Mouse (Mus musculus) gastrocnemius, postnatal 36 days (tissue): ENCODE measurements around the gene Kcnq1. TPM values are rescaled to one million over a fixed set of nuclear protein-coding genes. Genes with fewer than 3 reads are reported as not detected.

Source experiments
- DNase-seq, 2 experiments: peaks; one replicate each; pipeline ENCODE4 v3.0.0; 2022
- intact Hi-C: fragments of 180-260 bp; cut with DNase I; formaldehyde crosslinking; loops from one replicate; pipeline ENCODE4 v1.15.1; 2025
- total RNA-seq, 2 experiments: library from RNA; stranded (reverse); gene quantifications; 2 replicates each; pipeline ENCODE4 v1.2.3; 2021

Kcnq1 gene
- total RNA-seq, 2 experiments from 2014 or later, result 0.31 to 0.69 TPM

GRCm38 (mm10) chr7:143123876-143124669, 17.9 kb downstream of the Kcnq1 start:
- DNase-seq, result peak; percentile 55 to 58
- intact Hi-C loops, result no loop called here

- intact Hi-C loops, result no loop called here
- no peak for DNase-seq
These were observed 18.7 kb downstream of the Kcnq1 start for GRCm38 (mm10) chr7:143124902-143125301.

GRCm38 (mm10) chr7:143132815-143133214, 26.7 kb downstream of the Kcnq1 start:
- no peak for DNase-seq
- intact Hi-C loops, result no loop called here

- intact Hi-C loops, result loop anchor here (5.0 kb wide), 1 partner anchor 129 kb away; the partner anchor contains the start of gene Tspan32
- DNase-seq, result no peak
These were observed 30.0 kb downstream of the Kcnq1 start for GRCm38 (mm10) chr7:143136125-143136524.

- DNase-seq, result no peak
- intact Hi-C loops, result loop anchor here (5.0 kb wide), 1 partner anchor 129 kb away; the partner anchor contains the start of gene Tspan32
These were observed 30.4 kb downstream of the Kcnq1 start for GRCm38 (mm10) chr7:143136561-143136960.

- intact Hi-C loops, result loop anchor here (1.0 to 5.0 kb wide), 2 partner anchors 43 to 131 kb away; partner anchors contain the start of gene Tspan32
These were observed 32.6 kb downstream of the Kcnq1 start for GRCm38 (mm10) chr7:143138789-143139188.

GRCm38 (mm10) chr7:143139932-143140331, 33.8 kb downstream of the Kcnq1 start:
- intact Hi-C loops, result loop anchor here (5.0 kb wide), 1 partner anchor 133 kb away; the partner anchor contains the start of gene Tspan32
- no peak for DNase-seq

More at GRCm38 (mm10) chr7:143138789-143139188, 32.6 kb downstream of the Kcnq1 start:
- peak; percentile 49 to 61 for DNase-seq

GRCm38 (mm10) chr7:143142680-143143079, 36.5 kb downstream of the Kcnq1 start:
- no peak for DNase-seq
- intact Hi-C loops, result no loop called here

- intact Hi-C loops, result no loop called here
- no peak for DNase-seq
These were observed 40.9 kb downstream of the Kcnq1 start for GRCm38 (mm10) chr7:143147015-143147414.

- intact Hi-C loops, result loop anchor here (2.0 kb wide), 1 partner anchor 56 kb away; the partner anchor contains the start of gene Trpm5
- no peak for DNase-seq
These were observed 45.0 kb downstream of the Kcnq1 start for GRCm38 (mm10) chr7:143151171-143151570.

GRCm38 (mm10) chr7:143152350-143152749, 46.2 kb downstream of the Kcnq1 start:
- intact Hi-C loops, result no loop called here
- DNase-seq, result no peak

GRCm38 (mm10) chr7:143153915-143154373, 47.8 kb downstream of the Kcnq1 start:
- intact Hi-C loops, result loop anchor here (1.0 kb wide), 1 partner anchor 312 kb away; no protein-coding TSS in a partner anchor
- peak; percentile 82 to 88 for DNase-seq

- intact Hi-C loops, result no loop called here
- peak in 1 of 2 experiments; percentile 23 for DNase-seq
These were observed 48.3 kb downstream of the Kcnq1 start for GRCm38 (mm10) chr7:143154458-143154871.

GRCm38 (mm10) chr7:143155257-143155656, 49.1 kb downstream of the Kcnq1 start:
- intact Hi-C loops, result no loop called here
- DNase-seq, result no peak

GRCm38 (mm10) chr7:143158690-143159425, 52.7 kb downstream of the Kcnq1 start:
- intact Hi-C loops, result no loop called here
- no peak for DNase-seq

GRCm38 (mm10) chr7:143159446-143159845, 53.3 kb downstream of the Kcnq1 start:
- intact Hi-C loops, result no loop called here
- no peak for DNase-seq

GRCm38 (mm10) chr7:143160057-143160456, 53.9 kb downstream of the Kcnq1 start:
- intact Hi-C loops, result no loop called here
- DNase-seq, result no peak

GRCm38 (mm10) chr7:143162051-143162450, 55.9 kb downstream of the Kcnq1 start:
- no peak for DNase-seq
- intact Hi-C loops, result no loop called here

GRCm38 (mm10) chr7:143164074-143164473, 57.9 kb downstream of the Kcnq1 start:
- intact Hi-C loops, result no loop called here
- no peak for DNase-seq

GRCm38 (mm10) chr7:143165687-143166265, 59.6 kb downstream of the Kcnq1 start:
- no peak for DNase-seq
- intact Hi-C loops, result no loop called here

- DNase-seq, result no peak
- intact Hi-C loops, result no loop called here
These were observed 61.1 kb downstream of the Kcnq1 start for GRCm38 (mm10) chr7:143167275-143167674.
